Mouse (Mus musculus): ENCODE measurements around the gene Plac9b. TPM values are rescaled to one million over a fixed set of nuclear protein-coding genes. Genes with fewer than 3 reads are reported as not detected.
A peak's percentile ranks its signal among the peaks of the same experiment; 100 is the strongest.
"Not testable (repeated sequence)": the region's sequence is repeated elsewhere in the genome, so short reads cannot be mapped to it uniquely, and the experiment has no call there.

Gene Plac9b
- polyA plus RNA-seq (2012; rRNA removed) (17.3 and 19.9 TPM in 2 replicates), polyA plus RNA-seq (2014; fragmentation: Nextera tagmentation; extraction: Ambion mirVana) (34.6 and 40.5 TPM in 2 replicates)

DNA sequence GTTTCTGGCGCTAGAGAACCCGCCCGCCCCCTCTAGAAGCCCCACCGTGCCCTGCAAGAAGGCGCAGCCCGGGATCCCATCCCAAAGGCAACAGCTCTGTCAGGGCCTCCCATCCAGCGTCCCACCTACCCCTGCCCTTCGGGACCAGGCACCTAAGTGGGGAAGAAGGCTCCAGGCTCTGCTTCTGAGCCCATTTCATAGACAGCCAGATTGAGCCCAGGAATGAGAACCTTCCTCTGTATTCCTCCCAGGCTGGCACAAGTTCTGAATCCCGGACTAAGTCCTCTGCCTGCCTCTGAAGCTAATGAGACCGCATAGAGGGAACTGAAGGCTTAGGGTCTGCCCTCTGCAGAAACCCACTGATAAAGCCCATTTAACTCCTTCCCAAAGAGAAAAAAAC lies at the start of gene Plac9b:
Plac9b (minus strand) TSS at position 101 of the 400 bp plus-strand sequence.
- not testable (repeated sequence) for H3K4me1 ChIP-seq (ENCODE audit: control insufficient read depth, insufficient read depth, low read length); H3K27me3 ChIP-seq (ENCODE audit: control insufficient read depth, insufficient read depth, low read length); DNase-seq (ENCODE audit: low spot score); H3K36me3 ChIP-seq (ENCODE audit: control insufficient read depth, insufficient read depth, low read length); H3K27ac ChIP-seq (replicated peaks; ENCODE audit: low read depth, low read length); ATAC-seq (ENCODE audit: low FRiP score, low read depth); H3K9ac ChIP-seq (ENCODE audit: low read depth, low read length, severe bottlenecking); H3K4me3 ChIP-seq (replicated peaks; ENCODE audit: low read length); H3K4me2 ChIP-seq (replicated peaks; ENCODE audit: low read depth, low read length, severe bottlenecking); H3K9me3 ChIP-seq (ENCODE audit: control insufficient read depth, low read length)
- WGBS: no CpG with 5 or more reads among the region's 10 CpGs

DNA sequence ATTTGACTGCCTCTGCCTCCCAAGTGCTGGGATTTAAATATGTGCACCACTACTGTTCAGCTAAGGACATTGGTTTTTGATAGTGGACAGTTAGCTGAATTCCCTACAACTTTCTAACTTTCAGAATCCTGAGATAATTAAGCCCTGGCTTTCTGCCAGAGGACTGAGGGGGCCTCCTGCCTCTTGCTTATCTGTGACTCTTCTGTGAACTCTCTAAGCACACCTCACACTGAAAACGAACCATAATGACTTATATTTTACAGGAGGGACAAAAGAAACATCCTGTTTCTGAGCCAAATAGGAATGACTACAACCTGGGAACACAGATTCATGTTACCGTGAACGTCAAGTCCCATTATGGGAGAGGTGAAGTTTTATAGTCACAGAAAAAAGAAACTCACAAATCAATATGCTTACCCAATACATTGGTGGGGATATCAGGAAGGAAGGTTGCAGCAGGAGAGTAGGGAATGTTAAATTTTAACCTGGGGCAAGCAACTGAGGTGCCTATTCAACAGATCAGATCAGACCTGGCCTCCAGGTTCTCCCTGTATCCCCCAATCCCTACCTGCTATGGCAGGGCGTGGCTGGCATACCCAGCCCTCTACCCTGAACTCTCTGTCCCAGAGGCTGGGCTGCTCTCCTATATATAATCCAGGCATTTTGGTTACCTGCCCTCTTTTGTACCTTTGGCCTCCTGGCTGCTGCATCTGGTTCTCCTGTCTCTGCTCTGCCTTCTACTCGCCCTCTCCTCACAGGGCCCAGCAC lies 34.1 kb upstream of the Plac9b start:
- ATAC-seq (ENCODE audit: low FRiP score, low read depth); H3K4me1 ChIP-seq (ENCODE audit: control insufficient read depth, insufficient read depth, low read length); H3K27me3 ChIP-seq (ENCODE audit: control insufficient read depth, insufficient read depth, low read length); H3K9me3 ChIP-seq (ENCODE audit: control insufficient read depth, low read length); H3K9ac ChIP-seq (ENCODE audit: low read depth, low read length, severe bottlenecking); H3K27ac ChIP-seq (replicated peaks; ENCODE audit: low read depth, low read length); DNase-seq (ENCODE audit: low spot score); H3K36me3 ChIP-seq (ENCODE audit: control insufficient read depth, insufficient read depth, low read length); H3K4me3 ChIP-seq (replicated peaks; ENCODE audit: low read length); H3K4me2 ChIP-seq (replicated peaks; ENCODE audit: low read depth, low read length, severe bottlenecking): not testable (repeated sequence)
- WGBS: no CpG with 5 or more reads among the region's 5 CpGs

DNA sequence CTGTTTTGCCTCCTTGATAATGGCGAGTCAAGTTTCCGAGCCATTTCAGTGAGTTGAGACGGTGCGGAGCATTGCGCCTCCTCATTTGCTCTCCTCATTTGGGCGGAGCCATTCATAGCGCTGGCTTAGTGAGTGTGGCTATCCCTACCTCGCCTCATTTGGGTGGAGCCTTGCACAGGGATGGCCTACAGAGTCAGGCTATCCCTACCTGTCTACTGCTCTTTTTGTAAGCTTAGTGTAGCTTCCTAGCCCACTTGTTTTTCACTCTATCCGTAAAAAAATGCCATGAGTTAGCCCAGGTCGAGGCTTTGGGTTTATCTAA lies 24.6 kb upstream of the Plac9b start, which contains the start of gene Tmem254b:
Tmem254b (minus strand) TSS at position 116 of the 322 bp plus-strand sequence.
- not testable (repeated sequence) for H3K4me2 ChIP-seq (replicated peaks; ENCODE audit: low read depth, low read length, severe bottlenecking); H3K4me3 ChIP-seq (replicated peaks; ENCODE audit: low read length); DNase-seq (ENCODE audit: low spot score); H3K36me3 ChIP-seq (ENCODE audit: control insufficient read depth, insufficient read depth, low read length); H3K4me1 ChIP-seq (ENCODE audit: control insufficient read depth, insufficient read depth, low read length); H3K9me3 ChIP-seq (ENCODE audit: control insufficient read depth, low read length); H3K9ac ChIP-seq (ENCODE audit: low read depth, low read length, severe bottlenecking); H3K27ac ChIP-seq (replicated peaks; ENCODE audit: low read depth, low read length); H3K27me3 ChIP-seq (ENCODE audit: control insufficient read depth, insufficient read depth, low read length)
- ATAC-seq (ENCODE audit: low FRiP score, low read depth): peak; percentile 91
- WGBS: no CpG with 5 or more reads among the region's 10 CpGs

DNA sequence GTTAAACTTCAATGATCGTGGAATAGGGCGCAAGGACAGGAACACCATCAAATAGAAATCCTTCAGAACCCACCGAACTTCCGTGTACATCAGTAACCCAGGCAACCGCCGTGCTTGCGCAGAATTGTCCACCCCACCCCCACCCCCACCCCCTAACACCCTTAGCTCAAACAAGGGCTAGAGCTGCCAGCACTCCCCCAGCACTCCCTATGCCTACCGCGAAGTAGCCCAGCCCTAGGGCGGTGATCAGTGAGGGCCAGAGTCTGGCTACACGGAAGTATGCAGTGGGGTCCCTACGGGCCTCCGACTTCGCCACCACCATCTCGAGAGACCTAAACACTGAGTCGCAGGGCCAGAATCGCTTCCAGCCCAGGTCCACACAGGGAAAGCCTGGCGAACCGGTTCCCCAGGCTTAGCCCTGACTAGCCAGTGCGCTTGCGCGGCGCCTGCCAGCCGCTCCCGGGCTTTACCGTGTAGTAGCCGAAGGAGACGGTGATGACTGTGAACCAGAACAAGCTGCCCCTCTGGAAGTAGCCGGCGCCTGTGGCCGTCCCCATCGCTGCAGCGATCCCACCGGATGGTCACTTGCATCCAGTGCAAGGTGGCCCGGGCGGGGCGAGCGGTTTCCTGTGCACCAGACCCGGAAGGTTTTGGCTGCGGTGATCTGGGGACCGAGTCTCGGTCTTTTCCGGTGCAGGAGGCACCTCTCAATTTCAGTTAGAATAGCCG lies 24.1 kb upstream of the Plac9b start:
- not testable (repeated sequence) for H3K9me3 ChIP-seq (ENCODE audit: control insufficient read depth, low read length); H3K4me2 ChIP-seq (replicated peaks; ENCODE audit: low read depth, low read length, severe bottlenecking); H3K27ac ChIP-seq (replicated peaks; ENCODE audit: low read depth, low read length); H3K9ac ChIP-seq (ENCODE audit: low read depth, low read length, severe bottlenecking); H3K36me3 ChIP-seq (ENCODE audit: control insufficient read depth, insufficient read depth, low read length); H3K4me1 ChIP-seq (ENCODE audit: control insufficient read depth, insufficient read depth, low read length); H3K4me3 ChIP-seq (replicated peaks; ENCODE audit: low read length); DNase-seq (ENCODE audit: low spot score); H3K27me3 ChIP-seq (ENCODE audit: control insufficient read depth, insufficient read depth, low read length)
- peak; percentile 86 for ATAC-seq (ENCODE audit: low FRiP score, low read depth)
- no CpG with 5 or more reads among the region's 44 CpGs for WGBS

GRCm38 (mm10) chr14:26197851-26198250 lies 15.6 kb upstream of the Plac9b start:
- H3K4me1 ChIP-seq (ENCODE audit: control insufficient read depth, insufficient read depth, low read length); H3K9ac ChIP-seq (ENCODE audit: low read depth, low read length, severe bottlenecking); H3K4me2 ChIP-seq (replicated peaks; ENCODE audit: low read depth, low read length, severe bottlenecking); DNase-seq (ENCODE audit: low spot score); H3K36me3 ChIP-seq (ENCODE audit: control insufficient read depth, insufficient read depth, low read length); H3K9me3 ChIP-seq (ENCODE audit: control insufficient read depth, low read length); H3K4me3 ChIP-seq (replicated peaks; ENCODE audit: low read length); H3K27ac ChIP-seq (replicated peaks; ENCODE audit: low read depth, low read length); H3K27me3 ChIP-seq (ENCODE audit: control insufficient read depth, insufficient read depth, low read length): not testable (repeated sequence)
- no CpG with 5 or more reads among the region's 3 CpGs for WGBS
- ATAC-seq (ENCODE audit: low FRiP score, low read depth): 0 out of 2 replicates have a peak, but pooled peaks have one; percentile 15

- H3K9ac ChIP-seq (ENCODE audit: low read depth, low read length, severe bottlenecking); H3K4me3 ChIP-seq (replicated peaks; ENCODE audit: low read length); H3K27me3 ChIP-seq (ENCODE audit: control insufficient read depth, insufficient read depth, low read length); H3K4me1 ChIP-seq (ENCODE audit: control insufficient read depth, insufficient read depth, low read length); H3K4me2 ChIP-seq (replicated peaks; ENCODE audit: low read depth, low read length, severe bottlenecking); H3K27ac ChIP-seq (replicated peaks; ENCODE audit: low read depth, low read length); DNase-seq (ENCODE audit: low spot score); ATAC-seq (ENCODE audit: low FRiP score, low read depth); H3K36me3 ChIP-seq (ENCODE audit: control insufficient read depth, insufficient read depth, low read length); H3K9me3 ChIP-seq (ENCODE audit: control insufficient read depth, low read length): not testable (repeated sequence)
- no CpG with 5 or more reads among the region's 8 CpGs for WGBS
Observed at GRCm38 (mm10) chr14:26188361-26188760, 6.1 kb upstream of the Plac9b start.

DNA sequence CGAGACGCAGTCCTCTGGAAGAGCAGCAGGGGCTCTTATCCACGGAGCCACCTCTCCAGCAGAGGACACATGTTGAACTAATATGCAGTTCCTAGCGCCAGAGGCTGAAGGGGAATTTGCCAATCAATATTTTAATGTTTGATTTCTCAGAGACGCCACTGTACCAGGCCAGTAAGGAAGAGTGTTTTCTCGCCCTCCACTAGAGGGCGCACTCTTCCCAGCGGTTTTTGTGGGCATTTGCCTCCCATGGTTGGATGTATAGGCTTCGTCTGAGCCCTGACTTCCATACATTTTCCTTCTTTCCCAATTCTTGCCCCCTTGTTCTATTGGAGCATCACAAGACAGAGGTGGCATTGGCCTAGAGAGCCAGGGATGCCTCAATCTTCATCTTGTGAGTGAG lies 4.4 kb upstream of the Plac9b start:
- H3K27ac ChIP-seq (replicated peaks; ENCODE audit: low read depth, low read length); DNase-seq (ENCODE audit: low spot score); H3K27me3 ChIP-seq (ENCODE audit: control insufficient read depth, insufficient read depth, low read length); H3K4me1 ChIP-seq (ENCODE audit: control insufficient read depth, insufficient read depth, low read length); H3K36me3 ChIP-seq (ENCODE audit: control insufficient read depth, insufficient read depth, low read length); H3K9ac ChIP-seq (ENCODE audit: low read depth, low read length, severe bottlenecking); H3K4me3 ChIP-seq (replicated peaks; ENCODE audit: low read length); H3K4me2 ChIP-seq (replicated peaks; ENCODE audit: low read depth, low read length, severe bottlenecking); H3K9me3 ChIP-seq (ENCODE audit: control insufficient read depth, low read length); ATAC-seq (ENCODE audit: low FRiP score, low read depth): not testable (repeated sequence)
- WGBS: no CpG with 5 or more reads among the region's 9 CpGs

DNA sequence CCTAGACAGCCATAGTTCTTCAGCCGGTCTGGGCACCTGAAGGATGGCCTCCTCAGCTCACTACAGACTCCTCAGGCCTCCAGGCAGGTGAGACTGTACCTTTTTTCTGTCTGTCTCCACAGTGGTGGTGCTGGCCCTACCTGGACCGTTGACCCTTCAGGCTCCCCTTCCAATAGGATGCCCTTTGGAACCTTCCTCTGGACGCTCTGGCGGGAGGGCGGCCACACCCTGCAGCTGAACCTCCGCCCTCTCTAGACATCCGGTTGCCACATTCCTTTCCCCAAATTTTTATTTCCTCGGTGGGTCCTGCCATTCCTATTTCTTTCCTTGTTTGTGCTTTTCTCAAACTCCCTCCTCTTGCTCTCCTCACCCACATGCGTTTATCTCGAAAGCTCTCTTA lies 620 bp downstream of the Plac9b start:
- H3K4me2 ChIP-seq (replicated peaks; ENCODE audit: low read depth, low read length, severe bottlenecking); H3K9ac ChIP-seq (ENCODE audit: low read depth, low read length, severe bottlenecking): not testable (repeated sequence)

More for the DNA sequence above, 620 bp downstream of the Plac9b start:
- not testable (repeated sequence) for ATAC-seq (ENCODE audit: low FRiP score, low read depth); H3K27ac ChIP-seq (replicated peaks; ENCODE audit: low read depth, low read length); H3K36me3 ChIP-seq (ENCODE audit: control insufficient read depth, insufficient read depth, low read length); H3K4me1 ChIP-seq (ENCODE audit: control insufficient read depth, insufficient read depth, low read length); H3K4me3 ChIP-seq (replicated peaks; ENCODE audit: low read length); H3K9me3 ChIP-seq (ENCODE audit: control insufficient read depth, low read length); H3K27me3 ChIP-seq (ENCODE audit: control insufficient read depth, insufficient read depth, low read length); DNase-seq (ENCODE audit: low spot score)
- WGBS: no CpG with 5 or more reads among the region's 10 CpGs

Data from limb, embryonic 14.5 days (tissue).